ENCODE assay signal across 13 mouse cellular contexts in genomic region chr7:139850152-139850551, GRCm38 (mm10). TPM values are rescaled to one million over a fixed set of nuclear protein-coding genes. Genes with fewer than 3 reads are reported as not detected.
DNase-seq lines count a peak whose midpoint lies in the region; ATAC-seq lines count a peak whose summit lies in the region.
"Had no signal": no experiment of that assay in that cellular context is flagged by ENCODE, and none has a peak within 500 bp of the region (broad histone marks: within the 10 kb centered on the region; RNA-seq: fewer than 3 reads in every experiment).

No protein-coding gene starts in this region.

- H3K4me2 ChIP-seq in heart, embryonic 11.5 days: no peak overlapping the region
- H3K4me2 ChIP-seq: heart, embryonic 15.5 days had no signal

- no peak overlapping the region for H3K9ac ChIP-seq in heart, embryonic 11.5 days (ENCODE audit: low read depth, low read length)
- H3K9ac ChIP-seq: heart, embryonic 15.5 days had no signal

- 0 out of 2 replicates have a peak, but pooled peaks cover 10% of the 10 kb centered on the region for H3K27me3 ChIP-seq in midbrain, embryonic 10.5 days (ENCODE audit: low read depth, poor library complexity, severe bottlenecking)
- H3K27me3 ChIP-seq in heart, embryonic 11.5 days (ENCODE audit: control insufficient read depth, insufficient read depth, low read length): no peaks in the 10 kb centered on the region
- H3K27me3 ChIP-seq: heart, embryonic 15.5 days had no signal

- H3K9me3 ChIP-seq in midbrain, embryonic 10.5 days (replicated peaks): no peaks in the 10 kb centered on the region
- no peaks in the 10 kb centered on the region for H3K9me3 ChIP-seq in heart, embryonic 11.5 days (replicated peaks; ENCODE audit: control insufficient read depth, low read length)
- H3K9me3 ChIP-seq: heart, embryonic 15.5 days had no signal

- H3K36me3 ChIP-seq in midbrain, embryonic 10.5 days: no peaks in the 10 kb centered on the region
- H3K36me3 ChIP-seq in heart, embryonic 11.5 days (ENCODE audit: control insufficient read depth, insufficient read depth, low read length): no peaks in the 10 kb centered on the region
- H3K36me3 ChIP-seq: heart, embryonic 15.5 days had no signal

- intact Hi-C loops in heart, postnatal 14 days (cut with DNase I): no loop called here

- DNase-seq in heart, adult 11 months: peak; percentile 41
- no peak for DNase-seq in heart, postnatal 14 days
- DNase-seq in right cerebral cortex, postnatal 25 days: peak; percentile 35
- no peak for DNase-seq in right cerebral cortex, postnatal 36 days (ENCODE audit: low spot score in 2 of 2)
- peak; percentile 20 for DNase-seq in midbrain, embryonic 10.5 days (ENCODE audit: low spot score)
- no peak for DNase-seq in liver
- no peak for DNase-seq in urinary bladder, postnatal 14 days (ENCODE audit: low spot score)
- DNase-seq: kidney, postnatal 4 days had no signal

- no peak overlapping the region for H3K4me3 ChIP-seq in midbrain, embryonic 10.5 days
- no peak overlapping the region for H3K4me3 ChIP-seq in heart, embryonic 11.5 days (ENCODE audit: low read depth, low read length)
- H3K4me3 ChIP-seq: erythroblast, embryonic 14.5 days; heart, embryonic 15.5 days; myocyte had no signal

- peak overlapping the region; percentile 49; the same call in 1 of the 2 replicates for H3K27ac ChIP-seq in midbrain, embryonic 10.5 days (replicated peaks)
- H3K27ac ChIP-seq in heart, embryonic 11.5 days (ENCODE audit: low read depth, low read length): no peak overlapping the region
- H3K27ac ChIP-seq: heart, embryonic 15.5 days had no signal

- WGBS in midbrain, embryonic 10.5 days: 39% methylated on average over 6 of the region's 6 CpGs
- 53% methylated on average over 6 of the region's 6 CpGs for WGBS in heart, embryonic 11.5 days (ENCODE audit: insufficient replicate concordance)

- no peak for ATAC-seq in heart, embryonic 11.5 days (replicated peaks; ENCODE audit: insufficient number of reproducible peaks, low FRiP score, low TSS enrichment)

- peaks cover 21% of the 10 kb centered on the region for H3K4me1 ChIP-seq in midbrain, embryonic 10.5 days
- H3K4me1 ChIP-seq in heart, embryonic 11.5 days (ENCODE audit: control insufficient read depth, insufficient read depth, low read length): no peaks in the 10 kb centered on the region
- H3K4me1 ChIP-seq: heart, embryonic 15.5 days had no signal

RNA-seq across cellular contexts. Expression of gene Adgra1, which starts 16.2 kb away (rescaled TPM):
- not detected for total RNA-seq in heart, postnatal 14 days (2021)
- 9.1 and 17.1 TPM in 2 replicates for polyA plus RNA-seq in midbrain, embryonic 10.5 days (2016; fragmentation: Nextera tagmentation; extraction: Ambion mirVana)
- not detected in 2 replicates for polyA plus RNA-seq in heart, embryonic 11.5 days (2014; fragmentation: Nextera tagmentation; extraction: Ambion mirVana)
- polyA plus RNA-seq: erythroblast, embryonic 14.5 days; heart, embryonic 15.5 days had no signal

RNA-seq across cellular contexts. Expression of gene Kndc1, which starts 44.3 kb away (rescaled TPM):
- under 1 TPM in 1 of 2 experiments, not detected in 1; 0.24 TPM for total RNA-seq in heart, postnatal 14 days (2021)
- polyA plus RNA-seq in midbrain, embryonic 10.5 days (2016; fragmentation: Nextera tagmentation; extraction: Ambion mirVana): 0.31 and 0.35 TPM in 2 replicates
- polyA plus RNA-seq in heart, embryonic 11.5 days (2014; fragmentation: Nextera tagmentation; extraction: Ambion mirVana): 0.03 TPM in 1 of 2 replicates, not detected in the other
- polyA plus RNA-seq: erythroblast, embryonic 14.5 days; liver, embryonic 16.5 days had no signal

Comparison
In these comparisons a context has a peak if more than half of its experiments do, and no peak if none do; other contexts are left out.
1. DNase-seq: peak in heart, adult 11 months (single experiment), right cerebral cortex, postnatal 25 days (single experiment) and midbrain, embryonic 10.5 days (single experiment); none in heart, postnatal 14 days (0 of 2), right cerebral cortex, postnatal 36 days (0 of 2), liver (single experiment) and urinary bladder, postnatal 14 days (single experiment).